Mouse (Mus musculus): ENCODE data around the gene Ruvbl1. TPM values are rescaled to one million over a fixed set of nuclear protein-coding genes. Genes with fewer than 3 reads are reported as not detected.

Ruvbl1 gene
- polyA plus RNA-seq, 1 experiment = 105 TPM

GRCm38 (mm10) chr6:88521821-88522220 is 56.6 kb downstream of the Ruvbl1 start:
- Histone ChIP-seq H3K79me2 (ENCODE audit: control insufficient read depth, insufficient read depth) (peaks cover 18% of the 10 kb centered on the region), H3K79me3 (ENCODE audit: low read depth) (peaks cover 17% of the 10 kb centered on the region), H3K4me3 (ENCODE audit: insufficient read depth, poor library complexity, severe bottlenecking) (no peak overlapping the region), H3K27me3 (ENCODE audit: control insufficient read depth, insufficient read depth, insufficient read length) (peaks cover 6% of the 10 kb centered on the region), H3K36me3 (ENCODE audit: control insufficient read depth, insufficient read depth) (peaks cover 5% of the 10 kb centered on the region), H3ac (ENCODE audit: control insufficient read depth, insufficient read length, low read depth) (no peak overlapping the region)
- TF ChIP-seq CEBPB (IDR thresholded peaks at IDR 0.05; ENCODE audit: low read depth) (no peak), MYOG (IDR thresholded peaks at IDR 0.05; ENCODE audit: control insufficient read depth, extremely low read depth, insufficient read length) (no peak), USF1 (IDR thresholded peaks at IDR 0.05; ENCODE audit: low read depth) (no peak), FOSL1 (IDR thresholded peaks at IDR 0.05; ENCODE audit: insufficient read depth, low read length, poor library complexity, severe bottlenecking) (no peak), CTCF (IDR thresholded peaks at IDR 0.05; ENCODE audit: control insufficient read depth, insufficient read depth, insufficient read length) (no peak), MYOD1 (IDR thresholded peaks at IDR 0.05; ENCODE audit: control insufficient read depth, insufficient read length, low read depth) (no peak), MAX (IDR thresholded peaks at IDR 0.05) (no peak)

- H3K36me3 ChIP-seq (ENCODE audit: control insufficient read depth, insufficient read depth) = no peaks in the 10 kb centered on the region
- H3K4me3 ChIP-seq (ENCODE audit: insufficient read depth, poor library complexity, severe bottlenecking) = no peak overlapping the region
- TF ChIP-seq MYOD1 (IDR thresholded peaks at IDR 0.05; ENCODE audit: control insufficient read depth, insufficient read length, low read depth) (no peak), FOSL1 (IDR thresholded peaks at IDR 0.05; ENCODE audit: insufficient read depth, low read length, poor library complexity, severe bottlenecking) (no peak), MYOG (IDR thresholded peaks at IDR 0.05; ENCODE audit: control insufficient read depth, extremely low read depth, insufficient read length) (no peak), MAX (IDR thresholded peaks at IDR 0.05) (no peak), CEBPB (IDR thresholded peaks at IDR 0.05; ENCODE audit: low read depth) (no peak), USF1 (IDR thresholded peaks at IDR 0.05; ENCODE audit: low read depth) (no peak), CTCF (IDR thresholded peaks at IDR 0.05; ENCODE audit: control insufficient read depth, insufficient read depth, insufficient read length) (no peak)
- peaks cover 11% of the 10 kb centered on the region for H3K27me3 ChIP-seq (ENCODE audit: control insufficient read depth, insufficient read depth, insufficient read length)
- H3K79me3 ChIP-seq (ENCODE audit: low read depth) = peaks cover 9% of the 10 kb centered on the region
- H3ac ChIP-seq (ENCODE audit: control insufficient read depth, insufficient read length, low read depth) = no peak overlapping the region
- H3K79me2 ChIP-seq (ENCODE audit: control insufficient read depth, insufficient read depth) = peaks cover 10% of the 10 kb centered on the region
Observed at GRCm38 (mm10) chr6:88522606-88523005, 57.4 kb downstream of the Ruvbl1 start.

GRCm38 (mm10) chr6:88523043-88523442 is 57.8 kb downstream of the Ruvbl1 start:
- no peaks in the 10 kb centered on the region for H3K36me3 ChIP-seq (ENCODE audit: control insufficient read depth, insufficient read depth)
- H3K27me3 ChIP-seq (ENCODE audit: control insufficient read depth, insufficient read depth, insufficient read length) = peaks cover 16% of the 10 kb centered on the region
- no peak overlapping the region for H3K4me3 ChIP-seq (ENCODE audit: insufficient read depth, poor library complexity, severe bottlenecking)
- H3K79me3 ChIP-seq (ENCODE audit: low read depth) = peaks cover 5% of the 10 kb centered on the region
- peaks cover 6% of the 10 kb centered on the region for H3K79me2 ChIP-seq (ENCODE audit: control insufficient read depth, insufficient read depth)
- TF ChIP-seq MYOG (IDR thresholded peaks at IDR 0.05; ENCODE audit: control insufficient read depth, extremely low read depth, insufficient read length) (no peak), USF1 (IDR thresholded peaks at IDR 0.05; ENCODE audit: low read depth) (no peak), MYOD1 (IDR thresholded peaks at IDR 0.05; ENCODE audit: control insufficient read depth, insufficient read length, low read depth) (no peak), CEBPB (IDR thresholded peaks at IDR 0.05; ENCODE audit: low read depth) (no peak), CTCF (IDR thresholded peaks at IDR 0.05; ENCODE audit: control insufficient read depth, insufficient read depth, insufficient read length) (no peak), MAX (IDR thresholded peaks at IDR 0.05) (no peak), FOSL1 (IDR thresholded peaks at IDR 0.05; ENCODE audit: insufficient read depth, low read length, poor library complexity, severe bottlenecking) (no peak)
- no peak overlapping the region for H3ac ChIP-seq (ENCODE audit: control insufficient read depth, insufficient read length, low read depth)

- Histone ChIP-seq H3K79me2 (ENCODE audit: control insufficient read depth, insufficient read depth) (peaks cover 2% of the 10 kb centered on the region), H3K79me3 (ENCODE audit: low read depth) (peaks cover under 1% of the 10 kb centered on the region), H3K27me3 (ENCODE audit: control insufficient read depth, insufficient read depth, insufficient read length) (peaks cover 20% of the 10 kb centered on the region), H3ac (ENCODE audit: control insufficient read depth, insufficient read length, low read depth) (no peak overlapping the region), H3K36me3 (ENCODE audit: control insufficient read depth, insufficient read depth) (no peaks in the 10 kb centered on the region), H3K4me3 (ENCODE audit: insufficient read depth, poor library complexity, severe bottlenecking) (no peak overlapping the region)
- no peak for TF ChIP-seq CEBPB (IDR thresholded peaks at IDR 0.05; ENCODE audit: low read depth)
- no peak for TF ChIP-seq MAX (IDR thresholded peaks at IDR 0.05)
- TF ChIP-seq FOSL1 (IDR thresholded peaks at IDR 0.05; ENCODE audit: insufficient read depth, low read length, poor library complexity, severe bottlenecking) = no peak
- no peak for TF ChIP-seq USF1 (IDR thresholded peaks at IDR 0.05; ENCODE audit: low read depth)
- no peak for TF ChIP-seq CTCF (IDR thresholded peaks at IDR 0.05; ENCODE audit: control insufficient read depth, insufficient read depth, insufficient read length)
- no peak for TF ChIP-seq MYOD1 (IDR thresholded peaks at IDR 0.05; ENCODE audit: control insufficient read depth, insufficient read length, low read depth)
- no peak for TF ChIP-seq MYOG (IDR thresholded peaks at IDR 0.05; ENCODE audit: control insufficient read depth, extremely low read depth, insufficient read length)
Observed at GRCm38 (mm10) chr6:88523451-88523850, 58.2 kb downstream of the Ruvbl1 start.

GRCm38 (mm10) chr6:88524056-88524455 is 58.8 kb downstream of the Ruvbl1 start:
- no peaks in the 10 kb centered on the region for H3K79me2 ChIP-seq (ENCODE audit: control insufficient read depth, insufficient read depth)
- no peaks in the 10 kb centered on the region for H3K79me3 ChIP-seq (ENCODE audit: low read depth)
- H3K36me3 ChIP-seq (ENCODE audit: control insufficient read depth, insufficient read depth) = no peaks in the 10 kb centered on the region
- no peak overlapping the region for H3K4me3 ChIP-seq (ENCODE audit: insufficient read depth, poor library complexity, severe bottlenecking)
- TF ChIP-seq MAX (IDR thresholded peaks at IDR 0.05) (no peak), MYOG (IDR thresholded peaks at IDR 0.05; ENCODE audit: control insufficient read depth, extremely low read depth, insufficient read length) (no peak), FOSL1 (IDR thresholded peaks at IDR 0.05; ENCODE audit: insufficient read depth, low read length, poor library complexity, severe bottlenecking) (no peak), CEBPB (IDR thresholded peaks at IDR 0.05; ENCODE audit: low read depth) (no peak), CTCF (IDR thresholded peaks at IDR 0.05; ENCODE audit: control insufficient read depth, insufficient read depth, insufficient read length) (no peak), MYOD1 (IDR thresholded peaks at IDR 0.05; ENCODE audit: control insufficient read depth, insufficient read length, low read depth) (no peak), USF1 (IDR thresholded peaks at IDR 0.05; ENCODE audit: low read depth) (no peak)
- no peak overlapping the region for H3ac ChIP-seq (ENCODE audit: control insufficient read depth, insufficient read length, low read depth)
- peaks cover 24% of the 10 kb centered on the region for H3K27me3 ChIP-seq (ENCODE audit: control insufficient read depth, insufficient read depth, insufficient read length)

- TF ChIP-seq MAX (IDR thresholded peaks at IDR 0.05) (no peak), USF1 (IDR thresholded peaks at IDR 0.05; ENCODE audit: low read depth) (no peak), MYOG (IDR thresholded peaks at IDR 0.05; ENCODE audit: control insufficient read depth, extremely low read depth, insufficient read length) (no peak), FOSL1 (IDR thresholded peaks at IDR 0.05; ENCODE audit: insufficient read depth, low read length, poor library complexity, severe bottlenecking) (no peak), CEBPB (IDR thresholded peaks at IDR 0.05; ENCODE audit: low read depth) (no peak), MYOD1 (IDR thresholded peaks at IDR 0.05; ENCODE audit: control insufficient read depth, insufficient read length, low read depth) (no peak), CTCF (IDR thresholded peaks at IDR 0.05; ENCODE audit: control insufficient read depth, insufficient read depth, insufficient read length) (no peak)
- Histone ChIP-seq H3K4me3 (ENCODE audit: insufficient read depth, poor library complexity, severe bottlenecking) (no peak overlapping the region), H3K36me3 (ENCODE audit: control insufficient read depth, insufficient read depth) (no peaks in the 10 kb centered on the region), H3K79me2 (ENCODE audit: control insufficient read depth, insufficient read depth) (no peaks in the 10 kb centered on the region), H3K27me3 (ENCODE audit: control insufficient read depth, insufficient read depth, insufficient read length) (peaks cover 32% of the 10 kb centered on the region), H3K79me3 (ENCODE audit: low read depth) (no peaks in the 10 kb centered on the region), H3ac (ENCODE audit: control insufficient read depth, insufficient read length, low read depth) (no peak overlapping the region)
Observed at GRCm38 (mm10) chr6:88530306-88530705, 65.1 kb downstream of the Ruvbl1 start.

Measured in C2C12 (cell line).